Mouse (Mus musculus): ENCODE data around the gene Mup20.

DNA sequence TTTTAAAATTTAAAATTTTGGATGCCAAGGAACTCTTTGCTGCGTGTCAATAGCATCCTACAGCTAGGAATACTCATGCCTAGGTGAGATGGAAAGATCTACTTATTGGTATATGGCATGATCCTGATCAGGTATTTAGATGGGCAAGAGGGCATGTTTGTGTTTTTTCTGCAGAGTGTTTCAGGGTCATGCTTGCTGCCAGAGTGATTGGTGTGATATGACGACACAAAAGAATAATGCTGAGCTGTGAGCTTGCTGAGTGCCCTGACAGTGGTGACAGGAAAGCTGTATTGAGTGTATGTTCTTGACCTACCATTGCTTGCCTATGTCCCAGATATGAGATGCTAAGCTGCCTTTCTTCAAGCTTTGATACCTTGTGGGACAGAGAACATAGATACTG is 30.8 kb downstream of the Mup20 start:
- TF ChIP-seq CTCF (IDR thresholded peaks at IDR 0.05; ENCODE audit: insufficient read depth, low read length) (no peak), POLR2A (IDR thresholded peaks at IDR 0.05; ENCODE audit: borderline replicate concordance, extremely low read depth, low read depth, low read length) (no peak)
